Mouse (Mus musculus): ENCODE measurements at regions not wholly inside any gene's neighbourhood (a gene's known extent, or its start where the extent isn't known, plus 50 kb on each side); places are given as distances from the start of the nearest gene placed in this dataset.

DNA sequence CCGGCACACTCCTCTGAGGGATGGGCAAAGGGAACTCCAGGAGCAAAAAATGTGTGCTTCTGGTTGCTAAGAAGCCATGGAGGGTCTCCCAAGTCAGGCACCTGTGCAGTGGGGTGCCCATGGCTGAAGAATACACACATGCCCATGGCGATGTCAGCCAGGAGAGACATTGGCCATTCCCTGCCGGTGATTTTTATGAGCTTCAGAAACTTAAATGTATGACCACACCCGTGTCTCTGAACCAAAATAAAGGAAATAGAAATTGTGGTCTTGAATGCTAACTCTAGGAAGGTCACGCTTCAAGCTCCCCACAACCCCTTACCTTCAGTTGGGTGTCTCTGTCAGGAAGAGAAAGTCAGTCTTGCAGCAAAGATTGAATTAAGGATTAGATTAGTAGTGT is 56.0 kb upstream of the Map1b start:
- DNase-seq = no peak

Measured in adrenal gland, postnatal 10 days (tissue).